Mouse (Mus musculus): ENCODE data around the gene Btn2a2.

Btn2a2 gene

DNA sequence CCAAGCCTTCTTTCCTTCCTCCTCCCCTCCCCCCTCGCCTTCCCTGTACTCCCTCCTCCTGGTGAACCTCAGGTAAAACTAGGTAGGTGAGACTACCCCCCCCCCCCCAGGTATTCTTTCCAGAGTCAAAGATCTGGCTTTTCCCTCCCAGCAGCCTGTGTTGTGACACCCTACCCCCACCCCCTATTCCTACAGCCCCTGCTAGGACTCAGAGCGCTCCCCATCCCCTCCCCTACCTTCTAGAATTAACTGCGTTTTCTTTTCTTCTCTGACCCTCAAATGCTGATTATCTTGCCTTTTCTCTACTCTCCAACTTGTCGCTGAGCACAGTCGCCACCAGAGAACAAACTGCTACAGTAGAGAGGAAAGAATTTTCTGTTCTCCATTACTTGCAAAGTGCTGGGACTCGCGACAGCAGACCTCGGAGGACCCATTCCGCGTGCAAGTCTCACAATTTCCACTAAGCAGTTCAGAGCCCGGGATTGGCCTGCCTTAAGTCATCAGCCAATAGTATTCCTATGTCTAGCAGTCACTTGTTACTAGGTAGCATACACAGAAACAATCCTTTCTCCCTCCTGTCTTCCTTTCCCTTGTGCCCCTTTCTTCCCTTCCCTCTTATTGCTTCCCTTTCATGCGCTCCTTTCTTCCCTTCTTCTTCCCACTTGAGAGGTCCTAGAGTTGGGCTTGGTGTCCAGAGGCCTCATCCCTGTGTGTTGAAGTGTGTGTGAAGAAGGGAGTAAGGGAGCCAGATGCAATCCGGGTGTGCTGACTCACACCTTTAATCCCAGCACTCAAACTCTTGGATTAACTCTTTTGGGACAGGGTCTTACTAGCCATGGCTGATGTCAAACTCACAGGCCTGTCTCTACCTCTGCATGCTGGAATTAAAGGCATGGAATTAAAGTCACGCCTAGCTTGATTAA lies at the start of gene Btn2a2:
Gene Btn2a2 (minus strand): TSS at position 458 of the 923 bp plus-strand sequence.
- peak; percentile 70 for DNase-seq

DNA sequence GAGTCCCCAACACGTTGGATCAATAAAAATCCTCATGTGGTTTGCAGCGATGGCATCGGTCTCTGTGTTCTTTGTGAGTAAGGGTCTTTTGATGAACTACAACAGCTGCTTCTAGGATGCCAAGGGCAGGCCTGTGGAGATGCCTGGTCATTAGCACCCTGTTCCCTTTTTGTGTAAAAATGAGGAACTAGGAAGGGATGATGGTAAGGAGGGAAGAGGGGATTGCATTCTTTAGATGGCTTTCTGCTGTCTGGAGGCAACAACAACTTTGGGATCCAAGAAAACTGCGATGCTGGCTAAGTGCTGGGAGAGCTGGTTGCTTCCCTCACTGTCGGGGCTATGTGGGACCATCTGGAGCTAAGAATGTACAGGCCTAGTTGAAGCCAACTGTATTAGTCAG lies 49.6 kb upstream of the Btn2a2 start:
- DNase-seq: no peak

DNA sequence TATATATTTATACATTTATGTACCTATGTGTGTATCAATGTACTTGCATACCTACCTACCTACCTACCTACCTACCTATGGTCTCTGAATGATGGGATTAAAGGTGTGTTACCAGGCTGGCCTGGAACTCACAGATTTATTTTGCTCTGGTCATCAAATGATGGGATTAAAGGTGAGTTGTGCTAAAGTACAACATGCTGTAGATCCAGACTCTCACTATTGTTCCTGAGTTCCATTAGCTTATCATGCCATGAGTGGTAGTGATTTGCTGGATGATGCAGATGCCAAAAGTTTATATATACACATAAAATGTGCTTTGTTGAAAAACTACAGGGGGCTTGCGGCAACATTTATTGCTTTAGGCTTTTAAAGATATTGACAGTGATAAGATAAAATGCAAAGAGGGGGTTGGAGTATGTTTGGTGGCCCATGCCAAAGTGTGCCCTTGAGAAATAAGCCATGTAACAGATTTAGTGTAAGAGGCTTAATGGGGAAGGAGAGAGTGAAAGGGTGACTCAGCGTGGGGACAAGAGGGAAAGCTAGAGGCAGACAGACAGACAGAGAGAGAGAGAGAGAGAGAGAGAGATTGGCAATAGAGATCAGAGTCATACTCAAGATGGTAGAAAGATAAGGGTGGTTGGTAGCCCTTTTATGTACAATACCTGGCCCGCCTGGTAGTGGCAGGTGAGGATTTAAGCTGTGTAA lies 48.5 kb upstream of the Btn2a2 start:
- DNase-seq: no peak

DNA sequence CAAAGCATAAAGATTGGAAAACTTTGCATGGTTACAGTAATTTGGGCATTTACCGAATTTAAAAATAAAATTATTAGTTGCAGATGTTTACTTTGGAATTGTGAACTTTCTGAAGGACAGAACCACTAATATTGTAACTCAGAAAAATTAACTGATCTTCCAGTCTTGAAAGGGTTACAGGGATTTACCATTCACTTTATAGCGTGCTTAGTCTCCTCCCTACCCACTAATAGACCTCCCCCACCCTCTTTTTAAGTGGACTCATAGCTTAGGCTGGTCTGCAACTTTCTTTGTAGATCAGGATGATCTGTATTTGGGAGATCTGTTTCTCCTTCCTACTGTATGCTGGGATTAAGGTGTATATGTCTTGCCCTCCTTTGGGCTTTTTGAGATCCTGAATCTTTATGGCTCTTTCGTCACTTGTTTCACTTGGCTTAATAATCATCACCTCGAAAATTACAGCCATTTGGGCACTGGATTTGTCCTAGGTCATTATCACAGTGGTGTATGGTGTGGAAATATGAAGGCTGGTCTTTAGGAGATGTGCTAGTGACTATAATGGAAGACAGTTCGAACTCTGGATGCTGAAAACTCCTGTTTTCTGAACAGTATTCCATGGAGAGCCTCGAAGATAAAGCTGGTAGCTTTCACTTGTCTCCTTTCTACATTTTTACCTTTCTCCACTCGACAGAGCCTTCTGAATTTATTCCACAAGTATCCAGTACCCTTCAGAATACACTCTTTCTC lies 47.6 kb upstream of the Btn2a2 start:
- no peak for DNase-seq

DNA sequence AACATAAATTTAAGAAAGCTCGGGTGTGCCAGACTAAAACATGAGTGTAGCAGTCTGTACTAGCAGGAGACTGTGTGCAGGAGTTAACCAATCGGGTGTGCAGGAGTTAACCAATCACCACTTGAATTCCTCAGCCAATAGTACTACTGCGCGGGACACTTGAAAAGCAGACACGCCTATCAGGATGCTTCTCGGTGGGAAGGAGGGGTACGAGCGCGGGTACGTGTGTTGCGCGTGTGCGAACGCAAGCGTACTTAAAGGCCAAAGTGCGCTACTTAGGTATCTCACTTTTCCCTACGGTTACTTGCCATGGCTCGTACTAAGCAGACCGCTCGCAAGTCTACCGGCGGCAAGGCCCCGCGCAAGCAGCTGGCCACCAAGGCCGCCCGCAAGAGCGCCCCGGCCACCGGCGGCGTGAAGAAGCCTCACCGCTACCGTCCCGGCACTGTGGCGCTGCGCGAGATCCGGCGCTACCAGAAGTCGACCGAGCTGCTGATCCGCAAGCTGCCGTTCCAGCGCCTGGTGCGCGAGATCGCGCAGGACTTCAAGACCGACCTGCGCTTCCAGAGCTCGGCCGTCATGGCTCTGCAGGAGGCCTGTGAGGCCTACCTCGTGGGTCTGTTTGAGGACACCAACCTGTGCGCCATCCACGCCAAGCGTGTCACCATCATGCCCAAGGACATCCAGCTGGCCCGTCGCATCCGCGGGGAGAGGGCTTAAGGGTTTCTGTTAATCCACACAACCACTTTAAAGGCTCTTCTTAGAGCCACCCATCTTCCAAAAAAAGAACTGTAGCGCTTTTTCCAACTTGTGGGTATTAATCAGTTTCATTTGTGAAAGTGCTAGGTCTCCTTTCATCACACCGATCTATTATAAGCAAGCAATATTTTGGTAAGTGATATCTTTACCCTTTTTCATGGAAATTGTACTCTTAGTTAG lies 46.7 kb upstream of the Btn2a2 start, which contains the start of gene Hist1h3g:
Gene Hist1h3g (plus strand): TSS at position 286 of the 939 bp plus-strand sequence.
- peak; percentile 91 for DNase-seq

DNA sequence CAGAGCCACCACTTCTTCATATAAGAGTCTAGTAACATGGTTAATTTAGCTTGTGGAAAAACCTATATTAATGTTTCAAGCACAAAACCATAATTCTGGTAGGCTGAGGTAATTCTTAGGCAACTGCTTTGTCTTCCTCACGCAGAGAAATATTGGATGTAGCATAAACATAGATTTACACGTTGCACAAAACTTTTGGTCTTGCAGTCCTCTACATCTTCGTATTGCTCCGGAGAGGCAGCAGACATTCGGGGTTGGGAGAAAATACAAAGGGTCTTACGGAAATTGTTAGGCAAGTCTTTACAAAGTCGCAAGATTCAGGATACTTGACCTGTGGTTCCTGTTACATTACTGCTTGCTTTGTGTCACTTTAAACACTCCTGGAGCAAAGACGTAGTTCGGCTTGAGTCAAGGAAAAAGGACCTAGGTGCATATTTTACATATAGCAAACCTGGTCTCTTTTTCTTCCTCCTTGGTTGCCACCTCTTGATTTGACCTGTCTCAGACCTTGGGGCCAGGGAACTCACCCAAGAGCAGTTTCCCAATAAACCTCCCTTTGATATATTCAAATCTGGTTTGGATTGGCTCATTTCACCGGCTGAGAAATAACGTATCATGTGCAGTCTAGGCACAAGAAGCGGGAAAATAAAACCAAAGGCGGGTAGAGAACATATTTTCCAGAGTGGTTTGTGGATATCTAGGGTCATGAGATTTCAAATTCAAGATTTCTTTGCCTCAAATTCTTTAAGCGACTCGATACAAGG lies 45.9 kb upstream of the Btn2a2 start:
- peak; percentile 20 for DNase-seq

DNA sequence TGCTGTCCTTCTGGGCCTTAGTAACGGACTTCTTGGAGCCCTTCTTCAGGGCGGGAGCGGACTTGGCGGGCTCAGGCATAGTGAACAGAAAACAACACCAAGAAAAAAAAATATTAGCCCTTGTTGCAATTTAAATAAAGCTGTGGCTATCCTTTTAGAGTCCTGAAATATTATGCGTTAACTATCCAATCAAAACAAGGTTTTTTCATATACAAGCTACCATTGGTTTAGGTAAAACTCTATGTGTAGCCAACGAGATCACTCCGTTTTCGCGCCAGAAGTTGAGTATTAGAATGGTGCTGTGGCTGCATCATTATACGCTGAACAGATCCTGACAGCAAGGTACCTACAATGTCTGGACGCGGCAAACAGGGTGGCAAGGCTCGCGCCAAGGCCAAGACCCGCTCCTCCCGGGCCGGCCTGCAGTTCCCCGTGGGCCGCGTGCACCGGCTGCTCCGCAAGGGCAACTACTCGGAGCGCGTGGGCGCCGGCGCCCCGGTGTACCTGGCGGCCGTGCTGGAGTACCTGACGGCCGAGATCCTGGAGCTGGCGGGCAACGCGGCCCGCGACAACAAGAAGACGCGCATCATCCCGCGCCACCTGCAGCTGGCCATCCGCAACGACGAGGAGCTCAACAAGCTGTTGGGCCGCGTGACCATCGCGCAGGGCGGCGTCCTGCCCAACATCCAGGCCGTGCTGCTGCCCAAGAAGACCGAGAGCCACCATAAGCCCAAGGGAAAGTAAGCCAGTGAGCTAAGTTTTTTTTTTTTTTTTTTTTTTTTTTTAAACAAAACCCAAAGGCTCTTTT lies 45.1 kb upstream of the Btn2a2 start, which contains the start of gene Hist1h2af:
Gene Hist1h2af (plus strand): TSS at position 347 of the 808 bp plus-strand sequence.
- DNase-seq: peak; percentile 80

DNA sequence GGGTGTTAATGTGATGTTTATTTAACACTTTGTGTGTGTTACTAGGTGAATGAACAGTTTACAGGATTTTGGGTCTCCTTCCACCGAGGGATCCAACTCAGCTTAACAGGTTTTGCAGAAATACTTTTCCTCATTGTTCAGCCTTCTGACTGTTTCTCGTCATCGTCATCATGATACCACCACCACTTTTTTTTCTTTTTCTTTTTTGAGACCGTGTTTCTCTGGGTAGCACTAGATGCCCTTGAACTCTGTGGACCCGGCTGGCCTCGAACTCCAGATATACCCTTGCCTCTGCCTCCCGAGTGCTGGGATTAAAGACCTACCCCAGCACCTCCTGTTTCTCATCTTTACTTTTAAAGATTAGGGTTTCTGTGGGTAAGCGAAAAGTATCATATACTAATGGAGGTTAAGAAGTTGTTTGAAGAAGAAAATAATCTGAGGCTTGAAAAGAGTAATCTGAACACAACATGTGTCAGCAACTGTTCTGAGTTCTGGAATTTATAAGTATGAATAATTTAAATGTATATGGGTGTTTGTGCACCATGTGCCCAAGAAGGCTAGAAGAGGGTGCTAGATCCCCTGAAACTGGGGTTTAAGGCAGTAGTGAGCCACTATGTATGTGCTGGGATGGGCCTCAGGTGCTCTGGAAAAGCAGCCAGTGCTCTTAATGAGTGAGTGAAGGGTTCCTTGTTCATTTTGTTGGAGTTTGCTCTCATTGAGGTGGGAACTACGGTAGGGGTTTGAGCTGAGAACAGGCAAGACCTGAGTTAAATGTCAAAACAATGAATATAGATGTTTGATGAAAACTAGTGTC lies 43.8 kb upstream of the Btn2a2 start:
- no peak for DNase-seq

DNA sequence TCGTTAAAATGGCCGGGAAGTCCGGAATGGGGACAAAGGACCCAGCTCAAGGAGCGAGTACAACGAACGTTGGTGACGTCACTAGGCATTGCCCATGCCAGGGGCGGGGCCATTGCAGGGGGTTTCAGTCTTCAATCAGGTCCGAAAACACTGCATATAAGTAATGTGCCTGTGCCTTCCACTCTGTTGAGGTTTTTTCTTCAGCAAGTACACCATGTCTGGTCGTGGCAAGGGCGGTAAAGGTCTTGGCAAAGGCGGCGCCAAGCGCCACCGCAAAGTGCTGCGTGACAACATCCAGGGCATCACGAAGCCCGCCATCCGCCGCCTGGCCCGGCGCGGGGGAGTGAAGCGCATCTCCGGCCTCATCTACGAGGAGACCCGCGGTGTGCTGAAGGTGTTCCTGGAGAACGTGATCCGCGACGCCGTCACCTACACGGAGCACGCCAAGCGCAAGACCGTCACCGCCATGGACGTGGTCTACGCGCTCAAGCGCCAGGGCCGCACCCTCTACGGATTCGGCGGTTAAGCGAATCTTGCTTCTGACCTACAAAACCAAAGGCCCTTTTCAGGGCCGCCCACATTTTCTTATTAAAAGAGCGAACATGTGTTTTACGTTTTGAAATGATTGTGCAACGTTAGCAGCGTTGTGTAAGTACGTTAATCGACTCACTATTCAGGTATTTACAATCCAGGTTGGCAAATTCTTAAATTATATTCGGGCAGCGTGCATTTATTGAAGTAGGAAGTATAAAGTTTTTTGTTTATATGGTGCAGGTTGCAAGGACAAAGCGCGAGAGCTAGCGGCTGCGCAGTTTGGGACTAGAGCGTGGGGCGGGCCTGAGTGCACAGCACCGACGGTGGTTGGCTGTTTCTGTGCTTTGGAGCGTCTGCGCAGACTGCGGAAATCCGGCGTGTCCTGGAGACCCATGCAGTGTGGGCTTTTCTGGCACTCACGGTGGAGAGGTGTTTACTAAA lies 42.5 kb upstream of the Btn2a2 start, which contains the start of gene Hist1h4h:
Gene Hist1h4h (plus strand): TSS at position 150 of the 975 bp plus-strand sequence.
- DNase-seq: peak; percentile 97

DNA sequence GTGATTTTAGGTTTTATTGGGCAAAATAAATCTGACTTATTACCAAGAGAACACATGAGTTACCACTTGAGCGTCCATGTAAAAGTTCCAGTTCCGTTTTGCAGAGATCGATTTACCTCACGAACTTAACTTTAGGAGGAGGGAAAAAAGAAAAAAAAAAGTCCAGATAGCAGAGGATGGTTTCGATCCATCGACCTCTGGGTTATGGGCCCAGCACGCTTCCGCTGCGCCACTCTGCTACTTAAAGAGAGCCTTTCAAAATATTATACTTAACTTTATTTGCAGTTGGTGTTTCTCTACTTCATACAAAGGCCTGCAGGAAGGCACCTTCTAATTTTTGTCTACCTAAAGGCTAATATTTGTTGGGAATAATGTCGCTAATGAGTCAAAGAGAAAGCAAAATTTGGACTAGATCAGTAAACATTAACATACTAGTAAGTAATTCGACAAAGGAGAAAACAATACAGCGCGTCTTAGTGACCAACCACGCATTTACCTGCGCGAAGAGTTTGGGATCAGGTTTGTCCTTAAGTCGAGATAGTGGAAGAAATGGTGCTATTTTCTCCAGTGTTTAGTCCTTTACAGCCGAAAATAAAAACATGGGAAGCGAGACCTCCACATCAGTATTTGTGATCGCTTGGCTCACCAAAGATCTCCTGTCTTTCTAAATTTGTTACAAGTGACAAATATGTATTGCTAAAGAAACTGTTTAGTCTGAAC lies 41.7 kb upstream of the Btn2a2 start:
- DNase-seq: peak; percentile 73

DNA sequence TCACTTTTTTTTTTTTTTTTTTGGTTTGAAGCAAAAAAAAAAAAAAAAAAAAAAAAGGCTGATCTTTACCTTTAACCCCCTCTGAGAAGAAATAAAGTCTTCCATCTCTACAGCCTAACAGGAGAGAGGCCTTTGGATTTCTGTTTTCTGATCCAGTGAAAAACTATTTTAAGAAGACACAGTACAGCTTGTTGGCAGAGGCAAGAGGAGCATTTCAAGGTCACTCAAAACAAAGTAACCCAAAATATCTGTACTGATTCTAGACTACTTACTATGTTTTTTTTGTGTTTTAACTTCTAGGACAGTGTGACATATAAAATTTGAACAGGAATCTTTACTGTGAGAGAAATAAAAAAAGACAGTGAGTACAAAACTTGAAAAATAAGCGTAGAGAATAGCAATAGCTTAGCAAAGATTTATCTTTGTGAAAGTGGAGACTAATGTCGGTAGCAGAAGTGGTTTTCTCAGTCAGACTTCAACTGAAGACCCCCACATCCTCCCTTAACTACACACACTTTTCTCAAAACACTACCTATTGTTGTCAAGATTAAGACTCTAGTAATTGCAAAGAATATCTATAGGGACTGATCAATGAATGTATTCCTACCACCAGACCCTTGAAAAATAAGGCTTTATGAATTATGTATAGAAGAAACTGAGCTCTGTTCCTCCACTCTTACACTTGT lies 41.0 kb upstream of the Btn2a2 start:
- no peak for DNase-seq

DNA sequence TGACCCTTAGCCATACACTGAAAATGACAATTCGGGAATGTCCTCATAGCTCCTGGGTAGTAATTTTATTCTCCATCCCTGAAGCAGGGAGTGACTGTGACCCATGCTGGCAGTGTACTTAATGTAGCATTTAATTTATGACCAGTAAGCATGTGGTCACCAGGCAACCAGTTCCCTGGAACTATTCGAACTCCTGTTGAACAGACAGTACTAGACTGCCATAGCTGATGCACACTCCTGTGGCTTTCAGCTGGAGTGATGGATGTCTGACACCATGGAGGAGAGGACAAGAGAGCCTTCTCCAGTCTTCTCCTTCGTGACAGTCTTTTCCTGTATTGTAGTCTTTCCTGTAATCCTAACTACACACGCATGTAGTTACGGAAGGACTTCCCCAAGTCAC lies 40.3 kb upstream of the Btn2a2 start:
- DNase-seq: no peak

DNA sequence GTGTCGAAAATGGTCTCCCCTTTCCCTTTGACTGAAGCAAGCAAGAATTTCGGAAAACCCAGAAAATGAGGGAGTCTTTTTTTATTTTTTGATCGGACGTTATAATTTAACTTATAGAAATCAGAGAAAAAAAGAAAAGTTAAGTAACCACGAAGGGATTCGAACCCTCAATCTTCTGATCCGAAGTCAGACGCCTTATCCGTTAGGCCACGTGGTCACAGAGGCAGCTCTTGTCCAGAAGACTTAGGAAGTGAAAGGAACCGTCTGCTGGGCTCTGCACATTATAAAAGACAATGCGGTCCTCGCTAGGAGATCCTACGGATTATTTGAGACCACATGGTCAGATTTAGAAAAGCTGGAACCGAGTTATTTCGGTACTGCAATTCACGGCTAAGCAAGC lies 37.7 kb upstream of the Btn2a2 start:
- peak; percentile 93 for DNase-seq

DNA sequence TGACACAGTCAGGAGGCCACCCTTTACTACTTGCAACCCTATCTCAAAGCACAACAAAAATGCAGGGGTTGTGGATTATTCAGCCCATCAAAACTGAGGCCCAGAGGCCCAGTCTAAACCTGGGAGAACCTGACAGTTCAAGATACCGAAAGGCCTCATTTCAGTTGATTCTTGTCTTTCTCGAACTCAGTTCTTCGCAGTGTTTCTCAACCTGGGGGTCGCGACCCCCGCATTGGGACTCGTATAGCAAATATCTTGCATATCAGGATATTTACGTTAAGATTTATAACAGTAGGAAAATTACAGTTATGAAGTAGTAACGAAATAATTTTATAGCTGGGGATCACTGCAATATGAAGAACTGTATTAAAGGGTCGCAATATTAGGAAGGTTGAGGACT lies 37.2 kb upstream of the Btn2a2 start:
- DNase-seq: peak; percentile 38

DNA sequence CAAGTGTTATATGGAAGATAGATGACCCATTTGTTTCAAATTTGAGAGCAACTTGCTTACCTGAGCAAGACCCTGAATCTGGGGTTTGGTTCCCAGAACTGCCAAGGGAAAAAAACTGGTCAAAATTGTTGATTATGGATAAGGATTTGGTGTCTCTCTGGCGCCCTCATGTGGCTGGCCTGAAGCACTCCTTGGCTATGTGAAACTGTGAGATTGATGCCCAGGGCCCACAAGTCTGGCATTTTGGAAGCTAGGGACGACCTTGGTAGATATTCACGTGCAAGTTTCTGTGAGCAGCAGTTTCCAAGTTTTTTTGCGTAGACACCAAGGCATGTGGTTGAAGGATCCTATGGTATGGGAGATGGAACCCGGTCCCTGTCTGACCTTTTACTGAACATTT lies 36.0 kb upstream of the Btn2a2 start:
- peak; percentile 77 for DNase-seq

DNA sequence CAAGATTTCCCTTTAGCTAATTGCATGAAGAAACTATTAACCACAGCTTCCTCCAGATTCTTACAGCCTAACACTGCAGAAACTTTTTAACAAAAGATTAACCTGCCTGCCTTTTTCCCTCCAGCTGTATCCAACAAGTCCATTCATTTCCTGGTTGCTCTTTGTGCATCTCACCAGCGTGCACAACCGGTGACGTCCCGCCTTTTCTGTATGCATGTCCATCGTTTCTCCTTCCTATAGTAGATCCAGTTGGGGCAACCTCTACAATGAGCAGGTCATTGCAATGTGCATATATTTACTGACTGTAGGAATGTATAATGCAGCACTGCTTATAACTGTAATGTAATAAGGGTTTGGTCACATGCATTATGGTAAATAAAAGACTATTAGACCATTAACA lies 35.3 kb upstream of the Btn2a2 start:
- DNase-seq: no peak

DNA sequence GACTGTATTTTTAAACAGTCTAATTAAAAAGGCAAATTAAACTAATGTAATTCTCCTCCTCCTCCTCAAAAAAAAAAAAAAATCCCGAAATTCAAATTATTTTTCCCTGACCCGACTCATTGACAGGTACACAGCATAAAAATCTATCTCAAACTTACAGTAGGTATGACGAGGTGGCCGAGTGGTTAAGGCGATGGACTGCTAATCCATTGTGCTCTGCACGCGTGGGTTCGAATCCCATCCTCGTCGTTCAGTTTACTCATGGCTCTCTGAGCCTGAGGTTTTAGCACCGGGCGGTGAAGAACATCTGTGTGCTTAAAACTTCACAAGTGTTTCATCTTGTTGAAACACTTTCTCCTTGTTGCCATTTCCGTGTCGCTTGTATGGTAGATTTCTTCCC lies 33.0 kb upstream of the Btn2a2 start:
- peak; percentile 83 for DNase-seq
